Mouse (Mus musculus): Measurements from ENCODE around the gene B3galt5. TPM values are rescaled to one million over a fixed set of nuclear protein-coding genes. Genes with fewer than 3 reads are reported as not detected.

B3galt5 gene
- total RNA-seq, 2 experiments from 2014 or later: 19.7 to 23.3 TPM

GRCm38 (mm10) chr16:96339570-96339969 is 104.0 kb downstream of the B3galt5 start:
- no peak for DNase-seq (ENCODE audit: low spot score in 2 of 2)

DNA sequence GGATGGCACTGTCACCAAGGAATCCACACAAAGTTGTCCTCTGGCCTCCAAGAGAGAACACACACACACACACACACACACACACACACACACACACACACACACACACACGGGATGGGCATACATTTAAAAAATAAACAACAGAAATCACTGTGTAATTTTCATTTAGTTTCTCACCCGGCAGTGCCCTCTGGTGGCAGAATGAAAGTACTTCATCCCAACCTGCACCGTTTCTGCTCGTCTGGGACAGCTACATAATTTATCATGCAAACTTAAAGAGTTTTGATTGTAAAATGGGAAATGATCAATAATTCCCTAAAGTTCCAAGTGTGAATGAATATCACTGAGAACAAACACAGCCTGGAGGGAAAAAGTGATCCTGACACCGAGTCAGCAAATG is 105.7 kb downstream of the B3galt5 start:
- peak; percentile 49 to 66 for DNase-seq (ENCODE audit: low spot score in 2 of 2)

DNA sequence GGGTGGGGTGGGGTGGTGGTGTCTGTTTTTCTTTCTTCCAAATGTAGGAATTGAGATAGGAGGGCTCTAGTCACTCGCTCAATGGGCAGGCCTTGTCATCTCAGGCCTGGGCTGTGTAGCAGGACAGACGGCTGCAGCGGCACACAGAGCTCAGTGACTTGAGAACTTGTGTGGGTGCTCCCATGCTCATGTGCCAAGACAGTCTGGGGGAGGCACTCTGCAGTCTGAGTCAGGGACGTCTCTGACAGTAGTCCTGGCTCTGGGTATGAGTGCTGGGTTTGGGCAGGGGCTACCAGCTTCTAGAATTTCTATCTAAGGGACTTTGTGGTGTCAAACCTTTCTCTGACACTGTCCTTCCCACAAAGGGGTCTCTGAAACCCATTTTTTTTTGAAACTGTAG is 106.3 kb downstream of the B3galt5 start:
- DNase-seq (ENCODE audit: low spot score in 2 of 2): no peak

DNA sequence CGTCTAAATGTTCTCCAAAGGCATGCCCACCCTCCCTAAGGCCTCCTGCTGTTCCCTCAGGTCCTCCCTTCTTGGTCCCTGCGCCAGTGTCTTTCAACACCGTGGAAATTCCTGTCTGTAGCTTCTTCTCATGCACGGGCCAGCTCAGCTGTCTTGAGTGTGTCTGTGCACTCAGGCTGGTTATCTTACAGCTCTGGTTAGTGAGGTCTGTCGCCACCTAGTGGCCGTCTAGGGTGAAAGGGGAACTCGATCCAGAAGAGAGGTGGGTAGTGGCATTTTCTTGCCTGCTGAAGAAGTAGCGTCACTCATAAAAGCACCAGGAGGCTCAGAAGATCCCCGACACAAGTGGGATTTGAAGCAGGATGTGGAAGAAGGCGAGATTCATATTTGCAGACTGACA is 109.5 kb downstream of the B3galt5 start:
- DNase-seq (ENCODE audit: low spot score in 2 of 2): peak; percentile 83 to 90

- no peak for DNase-seq (ENCODE audit: low spot score in 2 of 2)
Measured at GRCm38 (mm10) chr16:96348070-96348469, 112.5 kb downstream of the B3galt5 start.

- DNase-seq (ENCODE audit: low spot score in 2 of 2): no peak
Measured at GRCm38 (mm10) chr16:96348766-96349165, 113.2 kb downstream of the B3galt5 start.

- no peak for DNase-seq (ENCODE audit: low spot score in 2 of 2)
Measured at GRCm38 (mm10) chr16:96351520-96351919, 115.9 kb downstream of the B3galt5 start.

DNA sequence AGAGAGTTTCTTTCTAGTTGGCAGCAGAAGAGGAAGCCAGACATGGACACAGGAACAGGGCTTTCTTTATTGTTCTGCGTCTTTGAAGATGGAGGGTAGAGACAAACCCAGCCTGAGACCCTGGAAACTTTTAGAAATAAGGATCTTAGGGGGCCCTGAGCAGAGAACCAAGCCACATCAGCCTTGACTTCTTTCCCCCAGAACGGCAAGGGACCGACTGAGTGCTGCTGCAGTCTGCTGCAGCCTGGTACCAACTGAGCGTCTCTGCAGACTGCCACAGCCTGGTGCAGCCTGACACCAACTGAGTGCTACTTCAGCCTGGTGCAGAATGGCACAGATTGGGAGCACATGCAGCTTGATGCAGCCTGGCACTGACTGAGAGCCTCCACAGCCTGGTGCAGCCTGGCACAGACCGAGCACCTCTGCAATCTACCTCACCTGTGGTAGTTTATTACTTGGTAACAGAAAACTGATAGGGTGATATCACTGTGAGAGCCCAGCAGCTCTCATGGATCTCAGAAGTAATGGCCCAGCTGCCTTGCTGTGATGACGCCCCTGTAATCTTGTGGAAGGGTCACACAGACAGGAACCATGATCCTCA is 117.8 kb downstream of the B3galt5 start:
- no peak for DNase-seq (ENCODE audit: low spot score in 2 of 2)

- DNase-seq (ENCODE audit: low spot score in 2 of 2): no peak
Measured at GRCm38 (mm10) chr16:96353996-96354395, 118.4 kb downstream of the B3galt5 start.

DNA sequence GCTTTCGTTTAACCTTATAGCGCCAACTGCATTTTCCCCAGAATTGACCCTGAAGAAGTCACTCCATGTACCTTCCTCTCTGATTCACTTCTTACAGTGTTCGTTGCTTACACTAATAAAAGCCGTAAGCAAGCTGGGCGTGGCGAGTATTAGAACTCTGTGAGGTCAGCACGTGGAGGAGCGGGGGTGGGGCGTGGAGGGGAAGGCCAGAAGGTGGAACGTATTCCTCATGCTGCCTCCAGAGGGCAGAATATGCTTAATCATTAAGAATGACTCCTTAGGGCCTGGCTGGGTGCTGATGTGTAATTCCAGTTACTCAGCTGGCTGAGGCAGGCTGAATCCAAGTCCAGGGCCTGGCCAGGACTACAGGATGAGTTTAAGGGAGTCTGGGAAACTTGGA is 122.3 kb downstream of the B3galt5 start:
- peak in 1 of 2 experiments; percentile 13 for DNase-seq (ENCODE audit: low spot score in 2 of 2)

GRCm38 (mm10) chr16:96361305-96362124 is 125.9 kb downstream of the B3galt5 start:
- DNase-seq (ENCODE audit: low spot score in 2 of 2): no peak

- DNase-seq (ENCODE audit: low spot score in 2 of 2): no peak
Measured at GRCm38 (mm10) chr16:96362873-96363272, 127.3 kb downstream of the B3galt5 start.

DNA sequence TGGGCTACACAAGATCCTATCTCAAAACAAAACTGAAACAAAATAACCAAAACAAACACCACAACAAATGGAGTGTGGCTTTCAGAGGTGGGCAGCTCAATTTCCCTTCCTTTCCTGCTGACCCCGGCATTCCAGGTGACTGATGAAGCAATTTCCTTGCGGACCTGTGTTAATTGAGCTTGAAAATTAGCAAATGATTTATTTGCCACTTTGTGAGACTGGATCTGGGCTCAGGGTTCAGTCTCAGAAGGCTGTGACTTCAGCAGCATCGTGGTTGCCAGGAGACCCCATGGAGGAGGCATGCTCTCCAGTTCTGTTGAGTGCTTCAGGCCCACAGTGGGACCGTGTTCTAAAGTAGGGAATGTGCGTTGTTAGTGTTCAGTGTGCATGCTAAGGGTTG is 127.7 kb downstream of the B3galt5 start:
- DNase-seq (ENCODE audit: low spot score in 2 of 2): no peak

GRCm38 (mm10) chr16:96364870-96365269 is 129.3 kb downstream of the B3galt5 start:
- DNase-seq (ENCODE audit: low spot score in 2 of 2): no peak

Other genes starting within 250 kb of the B3galt5 start
- gene Psmg1, start 244.8 kb upstream of the B3galt5 start, total RNA-seq (2021): 10 to 100 TPM; 14.5 to 18.1 TPM
- gene Brwd1, start 153.3 kb upstream of the B3galt5 start, total RNA-seq (2021): 100 to 1,000 TPM; 146 TPM
- gene Hmgn1, start 108.1 kb upstream of the B3galt5 start, total RNA-seq (2021): 10 to 100 TPM; 65.7 to 67.0 TPM
- gene Wrb, start 90.4 kb upstream of the B3galt5 start, total RNA-seq (2021): 10 to 100 TPM; 74.7 to 90.4 TPM
- 1 to 10 TPM; 1.3 to 2.0 TPM for gene Lca5l, start 43.5 kb upstream of the B3galt5 start, total RNA-seq (2021)
- 1 to 10 TPM in 1 of 2 experiments, under 1 TPM in 1; 0.63 to 1.1 TPM for gene Sh3bgr, start 35.4 kb upstream of the B3galt5 start, total RNA-seq (2021)
- gene Itgb2l, start 207.8 kb downstream of the B3galt5 start, total RNA-seq (2021): not detected
- 100 to 1,000 TPM; 432 to 480 TPM for gene Pcp4, start 231.8 kb downstream of the B3galt5 start, total RNA-seq (2021)

Measured in left cerebral cortex, adult 18-20 months (tissue).